20 mouse cellular contexts compared by ENCODE assay signal in the genomic region with DNA sequence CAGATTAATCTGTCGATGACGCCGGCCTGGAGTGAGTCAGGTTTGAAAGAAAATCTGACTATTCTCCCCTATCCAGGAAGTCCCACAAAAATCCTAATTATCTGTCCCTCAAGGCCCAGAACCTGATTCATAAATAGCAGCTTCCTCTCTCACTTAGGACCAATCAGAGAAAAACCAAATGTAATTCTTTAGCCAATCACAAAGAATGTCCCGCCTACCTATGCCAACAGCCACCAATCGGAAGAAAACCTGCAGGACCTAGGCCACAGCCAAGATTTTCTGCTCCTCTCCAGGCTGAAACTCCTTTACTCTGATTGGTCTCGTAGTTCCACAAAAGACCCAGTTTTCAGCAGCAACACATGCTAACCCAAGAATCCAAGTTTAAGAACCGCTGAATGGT.
"Had no signal": no experiment of that assay in that cellular context is flagged by ENCODE, and none has a peak within 500 bp of the region (broad histone marks: within the 10 kb centered on the region; RNA-seq: fewer than 3 reads in every experiment).

No protein-coding gene starts in this region.

- H3K9me3 ChIP-seq: limb, embryonic 12.5 days; liver, embryonic 12.5 days; liver, embryonic 15.5 days; midbrain, embryonic 12.5 days; midbrain, embryonic 15.5 days; neural tube, embryonic 13.5 days; stomach, embryonic 15.5 days had no signal

- H3K4me1 ChIP-seq: limb, embryonic 12.5 days; liver, embryonic 12.5 days; liver, embryonic 15.5 days; midbrain, embryonic 12.5 days; midbrain, embryonic 15.5 days; neural tube, embryonic 13.5 days; stomach, embryonic 15.5 days had no signal

- DNase-seq: kidney, adult 2 months; kidney, postnatal 25 days; layer of hippocampus, postnatal 36 days; liver; lung, adult 18-20 months; right cerebral cortex, postnatal 25 days; spleen, adult 18-20 months; thymus, postnatal 25 days had no signal

- H3K9ac ChIP-seq: limb, embryonic 12.5 days; liver, embryonic 12.5 days; liver, embryonic 15.5 days; midbrain, embryonic 12.5 days; midbrain, embryonic 15.5 days; neural tube, embryonic 13.5 days; stomach, embryonic 15.5 days had no signal

- ATAC-seq: intestine, postnatal 0 days; liver, embryonic 12.5 days; midbrain, embryonic 15.5 days had no signal

- H3K4me3 ChIP-seq: left cerebral cortex, adult 2 months; limb, embryonic 12.5 days; liver, embryonic 12.5 days; liver, embryonic 15.5 days; midbrain, embryonic 12.5 days; midbrain, embryonic 15.5 days; myocyte; neural tube, embryonic 13.5 days; stomach, embryonic 15.5 days had no signal

- H3K4me2 ChIP-seq: limb, embryonic 12.5 days; liver, embryonic 12.5 days; liver, embryonic 15.5 days; midbrain, embryonic 12.5 days; midbrain, embryonic 15.5 days; neural tube, embryonic 13.5 days; stomach, embryonic 15.5 days had no signal

- H3K27me3 ChIP-seq: limb, embryonic 12.5 days; liver, embryonic 12.5 days; liver, embryonic 15.5 days; midbrain, embryonic 12.5 days; midbrain, embryonic 15.5 days; neural tube, embryonic 13.5 days; stomach, embryonic 15.5 days had no signal

- H3K36me3 ChIP-seq: limb, embryonic 12.5 days; liver, embryonic 12.5 days; liver, embryonic 15.5 days; midbrain, embryonic 12.5 days; midbrain, embryonic 15.5 days; neural tube, embryonic 13.5 days; stomach, embryonic 15.5 days had no signal

- H3K27ac ChIP-seq: kidney, postnatal 0 days; left cerebral cortex, adult 2 months; limb, embryonic 12.5 days; liver, embryonic 12.5 days; liver, embryonic 15.5 days; macrophage; midbrain, embryonic 12.5 days; midbrain, embryonic 15.5 days; neural tube, embryonic 13.5 days; stomach, embryonic 15.5 days had no signal
